Mouse (Mus musculus) ovary, adult 18-20 months (tissue): ENCODE data around the gene Mrpl53.

Experiments
- DNase-seq: peaks from one replicate; pipeline ENCODE4 v3.0.0; 2022; ENCODE audit warnings: low spot score, mixed read lengths

Gene Mrpl53

GRCm38 (mm10) chr6:83121863-83122710 is 13.2 kb downstream of the Mrpl53 start:
- no peak for DNase-seq

DNA sequence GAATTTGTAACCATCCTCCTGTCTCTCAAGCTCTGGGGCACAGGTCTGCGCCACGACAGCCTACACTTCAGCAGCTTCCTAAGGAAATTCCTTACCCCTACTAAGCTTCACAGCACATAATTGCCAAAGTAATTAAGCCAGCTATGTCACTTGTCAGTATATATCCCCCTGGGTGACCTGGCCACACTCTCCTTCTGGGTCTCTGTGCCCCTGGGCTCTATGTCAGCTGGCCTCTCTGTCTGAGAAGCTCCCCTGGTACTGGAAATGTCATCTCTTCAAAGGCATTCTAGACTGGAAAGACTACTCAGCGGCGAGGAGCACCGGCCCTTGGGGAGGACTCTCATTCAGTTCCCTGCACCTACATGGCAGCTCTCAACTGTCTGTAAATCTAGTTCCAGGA is 14.1 kb downstream of the Mrpl53 start:
- no peak for DNase-seq

GRCm38 (mm10) chr6:83124851-83125312 is 16.0 kb downstream of the Mrpl53 start:
- peak; percentile 89 for DNase-seq

GRCm38 (mm10) chr6:83125331-83125730 is 16.5 kb downstream of the Mrpl53 start, which contains the start of gene Ino80b:
Ino80b (minus strand) TSS chr6:83125431.
- no peak for DNase-seq

DNA sequence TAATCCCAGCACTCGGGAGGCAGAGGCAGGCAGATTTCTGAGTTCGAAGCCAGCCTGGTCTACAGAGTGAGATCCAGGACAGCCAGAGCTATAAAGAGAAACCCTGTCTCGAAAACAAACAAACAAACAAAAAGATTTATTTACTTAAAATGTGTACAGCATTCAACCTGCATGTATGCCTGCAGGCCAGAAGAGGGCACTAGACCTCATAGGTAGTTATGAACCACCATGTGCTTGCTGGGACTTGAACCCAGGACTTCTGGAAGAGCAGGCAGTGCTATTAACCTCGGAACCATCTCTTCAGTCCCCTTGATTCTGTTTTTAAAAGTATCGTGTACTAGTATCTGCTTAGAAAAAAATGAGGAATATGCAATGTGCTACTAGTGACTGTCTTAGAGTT is 18.6 kb downstream of the Mrpl53 start:
- no peak for DNase-seq

GRCm38 (mm10) chr6:83131469-83132034 is 22.7 kb downstream of the Mrpl53 start:
- no peak for DNase-seq

- DNase-seq = no peak
Observed at GRCm38 (mm10) chr6:83132176-83132919, 23.5 kb downstream of the Mrpl53 start.

DNA sequence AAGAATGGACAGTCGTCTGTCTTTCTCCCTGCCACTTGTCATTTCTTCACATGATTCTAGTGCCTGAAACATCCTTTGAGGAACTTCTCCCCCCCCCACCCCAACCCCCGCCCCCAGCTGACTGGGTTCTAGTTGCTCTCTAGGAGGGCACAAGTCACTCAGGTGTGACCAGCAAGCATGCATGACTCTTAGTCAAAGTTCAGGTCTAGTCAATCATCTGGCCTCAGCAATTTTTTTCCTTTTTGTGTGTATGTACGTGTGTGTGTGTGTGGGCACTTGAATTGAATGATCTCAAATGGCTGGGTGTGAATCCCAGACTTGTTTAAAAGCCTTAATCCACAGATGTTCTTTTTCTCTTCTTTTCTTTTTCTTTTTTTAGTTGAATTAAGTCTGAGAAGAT is 25.4 kb downstream of the Mrpl53 start:
- no peak for DNase-seq

- no peak for DNase-seq
Observed at GRCm38 (mm10) chr6:83134951-83135513, 26.2 kb downstream of the Mrpl53 start, which contains the start of gene Rtkn. Rtkn (plus strand) TSS chr6:83135463.

DNA sequence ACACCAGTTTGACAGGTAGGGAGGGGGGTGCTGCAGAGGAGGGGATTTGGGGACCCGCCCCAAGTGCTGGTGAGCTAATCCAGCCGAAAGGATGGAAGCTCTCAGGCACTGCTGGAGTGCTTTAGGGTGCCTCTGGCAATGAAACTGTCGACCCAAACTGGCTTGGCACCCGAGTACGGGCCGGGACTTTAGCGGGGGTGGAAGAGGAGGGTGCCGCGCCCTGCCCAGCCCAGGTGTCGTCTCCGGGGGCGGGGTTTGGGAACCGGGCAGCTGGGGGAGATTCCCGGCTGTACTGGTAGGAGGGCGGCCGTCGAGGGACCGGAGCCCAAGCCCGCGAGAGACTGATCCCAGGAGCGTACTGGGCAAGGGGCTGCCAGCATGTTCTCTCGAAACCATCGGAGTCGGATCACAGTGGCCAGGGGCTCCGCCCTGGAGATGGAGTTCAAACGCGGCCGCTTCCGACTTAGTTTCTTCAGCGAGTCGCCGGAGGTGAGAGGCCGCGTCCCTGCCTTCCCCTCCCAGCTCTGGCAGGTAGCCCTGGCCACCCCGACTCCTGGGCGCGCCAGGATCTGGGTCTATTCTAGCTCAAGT is 26.8 kb downstream of the Mrpl53 start:
- DNase-seq = no peak

DNA sequence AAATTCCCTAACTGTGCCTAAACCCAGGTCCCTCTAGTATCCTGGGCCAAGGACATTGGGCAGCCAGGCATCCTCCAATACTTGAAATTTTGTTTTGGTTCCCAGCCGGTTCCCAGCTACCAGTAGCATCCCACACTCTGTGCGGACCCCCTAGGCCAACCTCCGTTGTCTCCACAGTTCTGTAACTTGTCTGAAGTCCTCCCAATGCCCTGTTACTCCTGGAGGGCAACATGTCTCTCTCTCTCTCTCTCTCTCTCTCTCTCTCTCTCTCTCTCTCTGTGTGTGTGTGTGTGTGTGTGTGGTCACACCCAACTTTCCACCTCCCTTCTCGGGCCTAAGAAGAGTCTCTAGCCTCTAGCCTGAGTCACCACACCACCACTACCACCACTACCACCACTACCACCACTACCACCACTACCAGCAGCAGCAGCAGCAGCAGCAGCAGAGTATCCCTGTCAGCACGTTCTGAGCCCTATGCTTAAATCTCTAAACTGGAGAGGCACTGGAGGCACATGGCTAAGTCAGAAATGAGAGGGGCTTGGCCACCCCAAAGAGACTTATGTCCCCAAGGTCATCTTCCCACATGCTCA is 27.5 kb downstream of the Mrpl53 start:
- DNase-seq = no peak

GRCm38 (mm10) chr6:83136881-83137575 is 28.2 kb downstream of the Mrpl53 start:
- DNase-seq = peak; percentile 57

DNA sequence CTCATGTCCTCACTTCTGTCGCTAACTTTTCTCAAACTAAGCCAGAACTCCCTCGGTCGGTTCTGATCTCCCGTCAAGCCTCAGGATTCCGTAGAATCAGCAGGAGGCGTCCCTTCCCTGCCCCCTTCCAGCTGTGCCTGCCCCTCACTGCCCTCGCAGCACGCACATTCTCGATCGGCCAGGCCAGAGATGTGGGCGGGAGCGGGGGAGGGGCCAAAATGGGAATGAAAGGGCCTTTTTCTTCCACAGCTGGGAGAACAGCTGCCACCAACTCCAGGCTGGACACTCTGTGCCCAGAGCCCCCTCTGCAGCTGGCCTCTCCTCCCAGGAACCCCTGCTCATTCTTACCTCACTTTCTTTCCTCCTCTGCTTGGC is 28.7 kb downstream of the Mrpl53 start:
- DNase-seq = peak; percentile 84

GRCm38 (mm10) chr6:83138056-83138455 is 29.2 kb downstream of the Mrpl53 start:
- DNase-seq = no peak

- no peak for DNase-seq
Observed at GRCm38 (mm10) chr6:83140044-83140443, 31.2 kb downstream of the Mrpl53 start.

GRCm38 (mm10) chr6:83141636-83142035 is 32.8 kb downstream of the Mrpl53 start:
- DNase-seq = no peak

DNA sequence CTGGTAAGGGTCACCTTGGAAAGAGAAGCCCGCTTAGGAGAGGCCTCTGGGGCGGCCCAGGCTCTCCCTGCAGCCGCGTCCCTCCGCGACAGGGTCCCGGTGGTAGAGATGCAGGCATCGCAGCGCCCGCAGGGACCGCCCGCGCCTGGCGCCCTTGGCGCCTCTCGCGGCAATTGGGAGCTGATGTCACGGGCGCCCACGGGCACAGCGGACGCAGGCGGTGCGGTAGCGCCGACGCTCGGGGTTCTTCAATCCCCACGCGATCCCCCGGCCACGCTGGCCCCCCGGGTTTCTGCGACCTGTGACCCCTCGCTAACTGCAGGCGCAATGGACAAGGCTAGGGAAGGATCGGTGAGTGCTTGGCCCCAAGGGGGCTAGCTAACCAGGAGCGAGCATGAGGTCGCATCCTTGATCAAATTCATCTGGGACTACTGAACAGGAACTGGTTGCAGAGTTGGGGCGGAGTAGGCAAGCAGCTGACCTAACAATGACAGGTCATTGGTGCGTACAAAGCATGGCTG is 33.4 kb downstream of the Mrpl53 start:
- DNase-seq = no peak

GRCm38 (mm10) chr6:83142886-83143285 is 34.0 kb downstream of the Mrpl53 start:
- DNase-seq = no peak

GRCm38 (mm10) chr6:83145209-83145608 is 36.4 kb downstream of the Mrpl53 start:
- DNase-seq = no peak

DNA sequence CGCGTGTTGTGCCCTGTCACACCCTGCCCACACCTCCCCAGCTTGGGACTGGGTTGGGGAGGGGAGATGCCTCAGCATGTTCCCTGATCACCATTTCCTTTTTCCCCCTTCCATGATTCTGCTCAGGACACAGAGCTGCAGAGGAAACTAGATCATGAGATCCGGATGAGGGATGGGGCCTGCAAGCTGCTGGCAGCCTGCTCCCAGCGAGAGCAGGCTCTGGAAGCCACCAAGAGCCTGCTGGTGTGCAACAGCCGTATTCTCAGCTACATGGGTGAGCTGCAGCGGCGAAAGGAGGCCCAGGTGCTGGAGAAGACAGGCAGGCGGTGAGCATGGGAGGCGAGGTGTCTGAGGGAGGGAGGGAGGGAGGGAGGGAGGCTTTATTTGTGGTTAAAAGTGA is 37.0 kb downstream of the Mrpl53 start:
- DNase-seq = no peak

- peak; percentile 50 for DNase-seq
Observed at GRCm38 (mm10) chr6:83147280-83147679, 38.4 kb downstream of the Mrpl53 start.
